Mouse (Mus musculus): ENCODE data around the gene Usp31.

The Usp31 gene

GRCm38 (mm10) chr7:121658866-121659265 is 48.2 kb downstream of the Usp31 start:
- no peak for DNase-seq (ENCODE audit: low spot score)

GRCm38 (mm10) chr7:121654675-121655074 is 52.4 kb downstream of the Usp31 start:
- DNase-seq (ENCODE audit: low spot score), result no peak

DNA sequence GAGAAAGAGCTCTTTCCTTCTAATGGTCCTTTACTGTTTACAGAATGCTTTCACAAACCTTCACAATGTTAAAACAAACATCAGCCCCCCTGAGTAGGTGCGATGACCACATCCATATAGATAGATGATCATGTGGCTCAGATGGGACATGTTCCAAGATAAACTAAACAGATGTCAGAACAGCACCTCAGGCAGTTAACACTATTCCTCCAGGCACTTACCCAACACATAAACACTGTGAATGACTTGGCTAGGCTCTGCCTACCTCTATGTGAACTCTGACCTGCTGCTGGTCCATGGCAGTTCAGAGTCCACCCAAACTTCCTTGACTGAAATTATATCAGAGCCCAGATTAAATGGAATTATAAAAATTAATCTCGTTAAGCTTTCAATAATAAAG is 54.4 kb downstream of the Usp31 start:
- no peak for DNase-seq (ENCODE audit: low spot score)

GRCm38 (mm10) chr7:121650724-121651123 is 56.3 kb downstream of the Usp31 start:
- no peak for DNase-seq (ENCODE audit: low spot score)

- DNase-seq (ENCODE audit: low spot score), result peak; percentile 83
These were observed 65.9 kb downstream of the Usp31 start for GRCm38 (mm10) chr7:121640998-121641762.

- DNase-seq (ENCODE audit: low spot score), result no peak
These were observed 70.3 kb downstream of the Usp31 start for GRCm38 (mm10) chr7:121636732-121637131.

DNA sequence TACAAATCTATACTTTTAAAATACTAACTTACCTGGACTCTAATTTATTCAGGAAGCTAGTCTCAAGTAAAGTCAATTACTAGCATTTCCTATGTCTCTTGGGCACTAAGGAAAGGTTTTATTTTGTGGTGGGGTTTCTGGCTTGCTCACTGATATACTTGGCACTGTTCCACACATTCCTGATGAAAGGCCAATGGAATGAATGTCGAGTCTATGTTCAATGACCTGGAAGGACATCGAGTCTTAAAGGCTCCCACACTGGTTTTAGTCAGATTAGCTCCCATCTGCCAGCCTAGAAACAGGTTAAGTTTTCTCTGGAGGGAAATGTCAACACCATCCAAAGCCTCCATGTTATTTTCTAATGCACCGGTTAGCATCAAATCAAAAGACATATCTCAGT is 72.8 kb downstream of the Usp31 start:
- DNase-seq (ENCODE audit: low spot score), result no peak

- DNase-seq (ENCODE audit: low spot score), result no peak
These were observed 84.1 kb downstream of the Usp31 start for GRCm38 (mm10) chr7:121622835-121623420.

DNA sequence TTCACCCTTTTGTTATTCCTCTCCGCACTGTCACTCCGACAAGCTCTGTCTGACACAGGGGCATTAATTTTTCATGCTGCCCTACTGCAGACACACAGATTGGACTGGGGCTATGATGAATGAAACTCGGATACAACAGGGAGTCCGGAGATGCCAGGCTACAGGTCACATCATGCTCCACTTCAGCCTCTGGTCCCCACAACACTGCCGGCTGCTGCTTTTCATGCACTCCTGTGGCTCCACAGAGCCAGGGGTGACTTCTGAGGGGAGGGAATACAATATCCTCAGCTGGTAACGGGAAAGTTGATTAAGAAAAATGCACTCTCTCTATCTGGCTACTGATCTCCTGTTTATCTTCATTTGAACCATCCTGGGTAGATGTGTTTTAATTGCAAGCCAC is 84.6 kb downstream of the Usp31 start:
- DNase-seq (ENCODE audit: low spot score), result no peak

DNA sequence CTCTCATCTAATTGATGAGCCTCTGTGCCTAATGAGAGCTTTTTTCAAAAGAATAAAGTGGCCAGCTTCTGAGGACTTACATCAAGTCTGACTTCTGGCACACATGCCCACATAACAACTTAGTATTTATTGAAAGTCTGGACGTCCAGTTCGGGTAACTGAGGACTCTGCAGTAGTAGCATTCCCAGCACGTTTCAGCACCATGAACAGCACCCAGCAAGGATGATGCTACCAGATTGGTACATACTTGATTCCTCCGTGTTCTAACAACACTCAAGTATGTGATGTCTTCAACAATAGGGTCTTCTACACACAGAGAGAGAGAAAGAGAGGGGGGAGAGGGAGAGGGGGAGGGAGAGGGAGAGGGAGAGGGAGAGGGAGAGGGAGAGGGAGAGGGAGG is 105.4 kb downstream of the Usp31 start:
- DNase-seq (ENCODE audit: low spot score), result no peak

DNA sequence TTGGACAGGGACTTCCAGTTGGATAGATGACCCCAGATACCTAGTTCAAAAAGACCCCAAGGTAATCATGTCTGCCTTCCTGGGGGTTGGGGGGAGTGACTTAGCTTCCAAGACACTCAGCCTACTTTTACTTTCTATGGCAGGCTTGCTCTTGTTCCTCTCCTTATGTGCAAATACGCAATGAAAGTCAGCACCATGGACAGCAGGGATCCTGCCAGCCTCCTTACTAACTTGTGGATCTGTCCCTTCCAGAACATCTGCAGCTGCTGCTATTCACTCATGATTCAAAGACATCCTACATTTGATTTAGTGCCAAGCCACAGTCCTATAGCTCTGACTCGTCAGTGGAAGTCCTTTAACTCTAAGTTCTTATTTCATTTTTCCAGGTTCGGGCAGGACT is 110.7 kb downstream of the Usp31 start:
- no peak for DNase-seq (ENCODE audit: low spot score)

GRCm38 (mm10) chr7:121595496-121595895 is 111.6 kb downstream of the Usp31 start:
- peak; percentile 89 for DNase-seq (ENCODE audit: low spot score)

DNA sequence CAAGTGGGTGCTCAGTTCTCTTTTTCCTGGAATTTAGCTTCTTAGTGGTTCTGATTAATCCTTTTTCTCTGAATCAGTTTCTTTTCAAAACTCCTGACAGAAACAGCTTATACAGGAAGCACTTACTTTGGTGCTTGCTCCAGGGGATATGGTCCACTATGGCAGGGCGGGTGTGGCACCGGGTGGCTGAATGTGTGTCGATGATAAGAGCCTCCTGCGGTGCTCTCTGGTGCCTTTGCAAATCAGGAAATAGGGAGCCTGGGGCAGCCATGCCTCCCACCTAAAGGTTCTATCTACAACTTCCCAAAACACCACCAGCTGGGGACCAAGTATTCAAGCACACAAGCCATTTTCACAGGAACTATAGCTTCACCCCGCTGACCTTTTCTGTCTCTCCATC is 112.0 kb downstream of the Usp31 start:
- DNase-seq (ENCODE audit: low spot score), result no peak

DNA sequence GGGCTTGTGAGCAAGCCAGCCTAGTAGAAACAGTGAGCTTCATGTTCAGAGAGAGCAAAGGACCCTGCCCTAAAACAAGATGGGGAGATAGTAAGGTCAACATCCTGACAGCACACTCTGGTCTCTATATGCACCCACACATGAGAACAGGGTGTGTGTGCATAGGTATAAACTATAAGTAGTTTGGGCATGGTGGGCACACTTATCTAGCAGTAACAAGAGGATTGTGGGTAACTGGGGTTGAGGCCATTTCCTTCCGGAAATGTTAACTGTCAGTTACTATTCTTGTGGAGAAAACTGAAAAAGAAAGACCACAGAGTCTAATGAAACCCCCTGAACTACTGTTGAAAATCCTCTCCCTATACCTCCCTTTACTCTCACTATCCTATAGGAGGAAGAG is 112.4 kb downstream of the Usp31 start:
- DNase-seq (ENCODE audit: low spot score), result no peak

Measured in MN1 (cell line).